Mouse (Mus musculus) liver, embryonic 13.5 days (tissue): Measurements from ENCODE around the gene Ppp4r4. TPM values are rescaled to one million over a fixed set of nuclear protein-coding genes. Genes with fewer than 3 reads are reported as not detected.

Source experiments
- ATAC-seq: fragments of 200-750 bp; cut with Nextera tagmentation; 2 replicates; pipeline ENCODE4 v1.8.0; 2017; ENCODE audit warnings: low read depth, mild to moderate bottlenecking, moderate number of reproducible peaks, moderate library complexity
- DNase-seq: peaks from one replicate; pipeline ENCODE4 v3.0.0; 2022
- H3K27ac ChIP-seq: fragments of 300-500 bp; sonication (generic); 2 replicates; pipeline ENCODE4 v1.5.1; 2015; ENCODE audit warnings: moderate library complexity, mild to moderate bottlenecking, inconsistent platforms
- H3K27me3 ChIP-seq: fragments of 300-500 bp; sonication (generic); 2 replicates; pipeline ENCODE4 v1.6.1; 2015; ENCODE audit warnings: mild to moderate bottlenecking, inconsistent platforms
- H3K36me3 ChIP-seq: fragments of 300-500 bp; sonication (generic); 2 replicates; pipeline ENCODE4 v1.6.1; 2015; ENCODE audit warnings: mild to moderate bottlenecking, inconsistent platforms
- H3K4me1 ChIP-seq: fragments of 300-500 bp; sonication (generic); replicated peaks from 2 replicates; pipeline ENCODE4 v1.6.1; 2015; ENCODE audit warnings: inconsistent platforms
- H3K4me2 ChIP-seq: fragments of 300-500 bp; sonication (generic); 2 replicates; pipeline ENCODE4 v1.6.1; 2015; ENCODE audit warnings: inconsistent platforms, mild to moderate bottlenecking, moderate library complexity
- H3K4me3 ChIP-seq: fragments of 300-500 bp; sonication (generic); replicated peaks from 2 replicates; pipeline ENCODE4 v1.5.1; 2015; ENCODE audit warnings: mild to moderate bottlenecking, inconsistent platforms
- H3K9ac ChIP-seq: fragments of 300-500 bp; sonication (generic); 2 replicates; pipeline ENCODE4 v1.6.1; 2015; ENCODE audit warnings: mild to moderate bottlenecking, inconsistent platforms
- H3K9me3 ChIP-seq: fragments of 300-500 bp; sonication (generic); replicated peaks from 2 replicates; pipeline ENCODE4 v1.6.1; 2016; ENCODE audit warnings: inconsistent platforms
- WGBS: fragments of 180-500 bp; shearing (Covaris S2); methylation state at CpG from one replicate; pipeline ENCODE4 v1.1.7; 2015; ENCODE audit not compliant: insufficient replicate concordance; 5-methylcytosine and 5-hydroxymethylcytosine counted together
- polyA plus RNA-seq: library from polyadenylated mRNA; unstranded; fragments of >200 nt; fragmentation: Nextera tagmentation; extraction: Ambion mirVana; gene quantifications from 2 replicates; pipeline ENCODE4 v1.2.1, GENCODE M21; 2015

Gene Ppp4r4
- polyA plus RNA-seq, 1 experiment from 2014 or later, result 1.1 TPM

DNA sequence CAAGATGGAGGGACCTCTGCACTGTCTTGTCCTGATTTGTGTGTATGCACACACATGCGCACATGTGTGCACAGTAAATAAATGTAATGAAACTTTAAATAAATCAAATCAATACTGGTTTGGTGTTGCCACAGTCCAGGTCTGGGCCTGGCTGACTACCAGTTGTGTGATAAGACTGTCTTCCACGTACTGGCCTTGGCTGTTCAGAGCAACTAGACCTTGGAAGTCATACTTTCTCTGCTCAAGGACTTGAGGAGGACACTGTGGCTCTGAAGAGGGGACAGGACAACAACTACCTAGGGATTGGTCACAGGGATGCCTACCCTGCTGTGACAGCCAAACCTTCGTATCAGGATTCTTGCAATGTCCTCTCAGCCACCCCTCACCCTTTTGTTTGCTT, 28.8 kb upstream of the Ppp4r4 start:
- Histone ChIP-seq H3K27me3 (no peaks in the 10 kb centered on the region), H3K4me2 (no peak overlapping the region), H3K27ac (no peak overlapping the region), H3K9ac (no peak overlapping the region), H3K36me3 (no peaks in the 10 kb centered on the region), H3K4me1 (no peaks in the 10 kb centered on the region), H3K9me3 (no peaks in the 10 kb centered on the region), H3K4me3 (no peak overlapping the region)
- WGBS, result 45% methylated on average over 3 of the region's 3 CpGs
- DNase-seq (no peak), ATAC-seq (no peak)

DNA sequence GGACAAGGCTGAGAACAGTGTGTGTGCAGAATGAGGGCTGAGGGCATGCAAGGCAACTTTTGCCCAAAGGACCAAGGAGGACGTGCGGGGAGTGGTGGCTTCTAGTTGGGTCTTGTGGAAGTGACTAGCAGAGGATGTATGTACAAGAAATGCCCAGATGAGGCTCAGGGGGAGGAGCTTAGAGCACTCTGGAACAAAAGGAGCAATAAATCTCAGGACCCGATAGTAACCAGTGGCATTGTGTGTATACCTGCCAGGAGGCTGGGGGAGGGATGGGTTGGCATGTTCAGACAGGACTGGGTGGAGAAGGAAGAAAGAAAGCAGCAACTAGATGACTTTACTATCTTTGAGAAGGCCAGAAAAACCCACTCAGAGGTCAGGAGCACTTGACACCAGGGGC, 27.7 kb upstream of the Ppp4r4 start:
- Histone ChIP-seq H3K9me3 (no peaks in the 10 kb centered on the region), H3K4me3 (no peak overlapping the region), H3K4me2 (no peak overlapping the region), H3K36me3 (no peaks in the 10 kb centered on the region), H3K27ac (no peak overlapping the region), H3K4me1 (no peaks in the 10 kb centered on the region), H3K9ac (no peak overlapping the region), H3K27me3 (no peaks in the 10 kb centered on the region)
- 55% methylated on average over 3 of the region's 3 CpGs for WGBS
- ATAC-seq (no peak), DNase-seq (no peak)

DNA sequence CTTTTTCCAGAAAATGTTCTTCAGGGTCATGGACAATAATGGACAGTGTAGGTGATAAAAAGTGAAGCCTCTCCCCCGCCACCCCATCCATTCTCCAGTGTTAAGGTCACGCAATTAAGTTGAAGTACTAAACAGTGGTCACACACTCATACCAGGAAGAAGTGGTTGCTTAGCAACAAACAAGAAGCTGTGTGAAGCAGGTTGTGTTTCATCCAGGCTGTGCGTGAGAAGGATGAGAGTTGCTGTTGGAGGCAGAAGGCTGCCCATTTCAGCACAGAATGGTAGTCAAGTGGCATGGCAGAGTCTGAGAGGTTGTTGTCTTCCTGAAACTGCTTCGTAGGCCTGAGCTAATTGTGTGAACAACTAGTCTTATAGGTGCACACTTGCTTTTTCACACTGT, 23.7 kb upstream of the Ppp4r4 start:
- no peaks in the 10 kb centered on the region for H3K9me3 ChIP-seq
- DNase-seq (no peak), ATAC-seq (no peak)
- H3K4me1 ChIP-seq, result no peaks in the 10 kb centered on the region
- H3K4me2 ChIP-seq, result no peak overlapping the region
- WGBS, result 65% methylated on average over 4 of the region's 4 CpGs
- H3K9ac ChIP-seq, result no peak overlapping the region
- H3K36me3 ChIP-seq, result no peaks in the 10 kb centered on the region
- no peak overlapping the region for H3K27ac ChIP-seq
- no peak overlapping the region for H3K4me3 ChIP-seq
- H3K27me3 ChIP-seq, result no peaks in the 10 kb centered on the region

DNA sequence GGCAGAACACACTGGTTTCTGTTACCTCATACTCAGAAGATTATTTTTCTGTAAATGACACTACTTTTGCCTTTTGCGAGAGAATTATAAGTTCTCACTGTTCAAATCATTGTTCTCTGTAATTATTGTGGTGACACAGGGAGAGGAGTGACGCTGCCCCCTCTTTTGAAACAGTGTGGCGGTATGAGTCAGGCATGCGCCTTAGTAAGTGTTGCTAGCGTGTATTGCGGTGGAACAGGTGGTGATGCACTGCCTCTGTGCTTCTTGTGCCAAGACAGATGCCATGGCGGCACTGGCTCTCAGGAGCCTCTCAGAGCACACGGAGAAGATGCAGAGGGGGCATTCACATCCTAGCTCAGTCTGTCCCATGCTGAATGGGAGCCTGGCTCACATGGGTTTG, 22.2 kb upstream of the Ppp4r4 start:
- Histone ChIP-seq H3K9ac (no peak overlapping the region), H3K27me3 (no peaks in the 10 kb centered on the region), H3K27ac (no peak overlapping the region), H3K4me1 (no peaks in the 10 kb centered on the region), H3K4me2 (no peak overlapping the region), H3K9me3 (no peaks in the 10 kb centered on the region), H3K36me3 (no peaks in the 10 kb centered on the region), H3K4me3 (no peak overlapping the region)
- no peak for ATAC-seq
- 74% methylated on average over 8 of the region's 8 CpGs for WGBS
- DNase-seq, result no peak

- no peaks in the 10 kb centered on the region for H3K36me3 ChIP-seq
- H3K9ac ChIP-seq, result no peak overlapping the region
- H3K27ac ChIP-seq, result no peak overlapping the region
- WGBS, result 38% methylated on average over 2 of the region's 2 CpGs
- no peak for ATAC-seq
- no peak overlapping the region for H3K4me2 ChIP-seq
- H3K4me3 ChIP-seq, result no peak overlapping the region
- no peak for DNase-seq
- H3K9me3 ChIP-seq, result no peaks in the 10 kb centered on the region
- no peaks in the 10 kb centered on the region for H3K27me3 ChIP-seq
- no peaks in the 10 kb centered on the region for H3K4me1 ChIP-seq
These were observed 20.5 kb upstream of the Ppp4r4 start for GRCm38 (mm10) chr12:103511586-103511985.

DNA sequence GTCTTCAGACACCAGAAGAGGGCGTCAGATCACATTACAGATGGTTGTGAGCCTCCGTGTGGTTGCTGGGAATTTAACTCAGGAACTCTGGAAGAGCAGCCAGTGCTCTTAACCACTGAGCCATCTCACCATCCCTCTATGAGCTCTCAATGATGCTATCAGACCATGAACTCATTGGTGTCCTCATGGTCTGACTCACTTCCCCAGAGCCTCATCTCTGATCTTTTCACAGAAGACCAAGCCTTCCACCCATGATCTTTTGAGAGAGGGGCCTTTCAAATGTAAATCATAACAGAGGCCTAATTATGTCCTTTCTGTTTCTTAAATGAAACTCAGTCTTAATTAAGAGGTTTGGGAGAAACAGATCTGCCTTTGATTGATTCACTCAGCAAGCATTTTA, 19.0 kb upstream of the Ppp4r4 start:
- DNase-seq (no peak), ATAC-seq (no peak)
- no peaks in the 10 kb centered on the region for H3K36me3 ChIP-seq
- H3K9me3 ChIP-seq, result no peaks in the 10 kb centered on the region
- WGBS, result 50% methylated on average over 2 of the region's 2 CpGs
- no peak overlapping the region for H3K9ac ChIP-seq
- no peak overlapping the region for H3K4me2 ChIP-seq
- H3K4me3 ChIP-seq, result no peak overlapping the region
- H3K4me1 ChIP-seq, result no peaks in the 10 kb centered on the region
- no peaks in the 10 kb centered on the region for H3K27me3 ChIP-seq
- no peak overlapping the region for H3K27ac ChIP-seq

GRCm38 (mm10) chr12:103513451-103513871, 18.6 kb upstream of the Ppp4r4 start:
- Histone ChIP-seq H3K4me2 (no peak overlapping the region), H3K9ac (no peak overlapping the region), H3K36me3 (no peaks in the 10 kb centered on the region), H3K4me1 (no peaks in the 10 kb centered on the region), H3K9me3 (no peaks in the 10 kb centered on the region), H3K4me3 (no peak overlapping the region), H3K27ac (no peak overlapping the region), H3K27me3 (no peaks in the 10 kb centered on the region)
- ATAC-seq (no peak), DNase-seq (no peak)
- WGBS, result 42% methylated on average over 4 of the region's 4 CpGs

- no peak for ATAC-seq
- H3K36me3 ChIP-seq, result no peaks in the 10 kb centered on the region
These were observed 17.7 kb upstream of the Ppp4r4 start for GRCm38 (mm10) chr12:103514354-103514753.

GRCm38 (mm10) chr12:103515638-103516037, 16.4 kb upstream of the Ppp4r4 start:
- ATAC-seq (no peak), DNase-seq (no peak)
- H3K4me3 ChIP-seq, result no peak overlapping the region
- no peaks in the 10 kb centered on the region for H3K4me1 ChIP-seq
- no peaks in the 10 kb centered on the region for H3K9me3 ChIP-seq
- no peak overlapping the region for H3K9ac ChIP-seq
- 66% methylated on average over 4 of the region's 4 CpGs for WGBS
- H3K4me2 ChIP-seq, result no peak overlapping the region
- H3K36me3 ChIP-seq, result no peaks in the 10 kb centered on the region
- H3K27ac ChIP-seq, result no peak overlapping the region
- H3K27me3 ChIP-seq, result no peaks in the 10 kb centered on the region

More at GRCm38 (mm10) chr12:103514354-103514753, 17.7 kb upstream of the Ppp4r4 start:
- Histone ChIP-seq H3K4me1 (no peaks in the 10 kb centered on the region), H3K4me3 (no peak overlapping the region), H3K4me2 (no peak overlapping the region), H3K9ac (no peak overlapping the region), H3K27ac (no peak overlapping the region), H3K9me3 (no peaks in the 10 kb centered on the region), H3K27me3 (no peaks in the 10 kb centered on the region)
- 48% methylated on average over 3 of the region's 3 CpGs for WGBS
- DNase-seq, result no peak

DNA sequence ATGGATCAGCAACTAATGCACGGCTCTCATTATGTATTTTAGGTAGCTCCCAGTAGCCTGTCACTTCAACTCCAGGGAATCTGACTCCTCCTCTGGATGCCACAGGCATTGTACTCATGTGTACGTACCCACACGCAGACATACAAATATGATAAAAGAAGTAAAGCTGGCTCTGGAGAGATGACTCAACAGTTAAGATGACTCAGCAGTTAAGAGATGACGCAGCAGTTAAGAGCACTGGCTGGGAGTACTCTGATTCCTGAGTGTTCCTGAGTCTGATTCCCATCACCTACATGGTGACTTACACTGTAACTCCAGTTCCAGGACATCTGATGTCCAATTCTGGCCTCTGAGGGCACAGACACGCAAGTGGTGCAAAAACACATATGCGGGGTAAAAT, 13.4 kb upstream of the Ppp4r4 start:
- no peak overlapping the region for H3K27ac ChIP-seq
- no peaks in the 10 kb centered on the region for H3K27me3 ChIP-seq
- 70% methylated on average over 6 of the region's 6 CpGs for WGBS
- H3K36me3 ChIP-seq, result no peaks in the 10 kb centered on the region
- no peak overlapping the region for H3K4me2 ChIP-seq
- H3K4me3 ChIP-seq, result no peak overlapping the region
- H3K9me3 ChIP-seq, result no peaks in the 10 kb centered on the region
- no peak for ATAC-seq
- no peaks in the 10 kb centered on the region for H3K4me1 ChIP-seq
- no peak overlapping the region for H3K9ac ChIP-seq
- no peak for DNase-seq

GRCm38 (mm10) chr12:103530596-103530995, 1.5 kb upstream of the Ppp4r4 start:
- peaks cover 15% of the 10 kb centered on the region for H3K4me1 ChIP-seq
- no peak overlapping the region for H3K4me2 ChIP-seq
- no peaks in the 10 kb centered on the region for H3K9me3 ChIP-seq
- ATAC-seq, result no peak
- no peak overlapping the region for H3K4me3 ChIP-seq
- 39% methylated on average over 2 of the region's 2 CpGs for WGBS
- no peak overlapping the region for H3K27ac ChIP-seq
- no peaks in the 10 kb centered on the region for H3K36me3 ChIP-seq
- DNase-seq, result no peak
- peaks cover 34% of the 10 kb centered on the region for H3K27me3 ChIP-seq
- H3K9ac ChIP-seq, result no peak overlapping the region

GRCm38 (mm10) chr12:103532649-103533395, 739 bp downstream of the Ppp4r4 start:
- no peak for DNase-seq
- Histone ChIP-seq H3K9ac (peak overlapping the region; percentile 64), H3K36me3 (no peaks in the 10 kb centered on the region), H3K9me3 (no peaks in the 10 kb centered on the region), H3K4me2 (peak overlapping the region; percentile 85), H3K4me3 (peak overlapping the region; percentile 64), H3K27ac (no peak overlapping the region), H3K4me1 (peaks cover 15% of the 10 kb centered on the region), H3K27me3 (peaks cover 34% of the 10 kb centered on the region)
- WGBS, result 2% methylated on average over 42 of the region's 44 CpGs
- ATAC-seq, result peak; percentile 19
